Comparison of ENCODE assay signal across 7 mouse cellular contexts in the genomic region with DNA sequence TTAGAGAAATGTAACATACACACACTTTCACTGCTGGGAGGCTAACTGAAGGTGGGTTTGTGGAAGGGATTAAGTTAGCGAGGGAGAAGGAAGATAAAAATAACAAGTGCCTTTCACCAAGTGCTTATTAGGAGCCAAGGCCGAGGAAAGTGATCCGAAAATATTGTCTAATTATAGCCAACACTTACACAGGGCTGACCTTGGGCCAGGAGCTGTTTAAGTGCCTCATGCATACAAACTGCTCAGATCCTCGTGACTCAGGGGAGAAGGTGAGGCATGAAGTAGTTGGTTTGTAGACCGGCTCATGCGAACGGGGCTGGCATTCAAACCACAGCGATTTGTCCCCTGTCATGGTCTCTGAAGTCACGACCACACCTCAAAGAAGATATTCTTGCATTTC. TPM values are rescaled to one million over a fixed set of nuclear protein-coding genes. Genes with fewer than 3 reads are reported as not detected.
A peak's percentile ranks its signal among the peaks of the same experiment; 100 is the strongest.
DNase-seq lines count a peak whose midpoint lies in the region; ATAC-seq and TF ChIP-seq lines count a peak whose summit lies in the region.

No protein-coding gene starts in this region.

- peak overlapping the region; percentile 90 for H3K4me3 ChIP-seq in megakaryocyte, embryonic 14.5 days (replicated peaks)
- H3K4me3 ChIP-seq in forebrain, postnatal 0 days (ENCODE audit: low read depth, low read length) = peak overlapping the region; percentile 27; the same call in 1 of the 2 replicates
- 0 out of 2 replicates have a peak overlapping the region, but pooled peaks have one; percentile 13 for H3K4me3 ChIP-seq in intestine, postnatal 0 days (ENCODE audit: low read depth, low read length)

- DNase-seq in forebrain, postnatal 0 days = no peak
- DNase-seq in splenic B cell, adult 2 months (ENCODE audit: low read depth, low spot score) = peak; percentile 56
- no peak for DNase-seq in layer of hippocampus, adult 11-12 months (ENCODE audit: low spot score)
- no peak for DNase-seq in cerebellum, postnatal 14 days

- no peaks in the 10 kb centered on the region for H3K36me3 ChIP-seq in megakaryocyte, embryonic 14.5 days (replicated peaks; ENCODE audit: low read length)
- no peaks in the 10 kb centered on the region for H3K36me3 ChIP-seq in forebrain, postnatal 0 days (ENCODE audit: insufficient read depth)
- no peaks in the 10 kb centered on the region for H3K36me3 ChIP-seq in intestine, postnatal 0 days (ENCODE audit: control insufficient read depth, insufficient read depth)
- no peaks in the 10 kb centered on the region for H3K36me3 ChIP-seq in splenic B cell, adult 2 months (ENCODE audit: control insufficient read depth, insufficient read depth, low read length, poor library complexity, severe bottlenecking)

- no peak overlapping the region for H3K27ac ChIP-seq in forebrain, postnatal 0 days (ENCODE audit: low read depth, low read length)
- 0 out of 2 replicates have a peak overlapping the region, but pooled peaks have one; percentile 16 for H3K27ac ChIP-seq in intestine, postnatal 0 days (ENCODE audit: low read depth, low read length)

- peak overlapping the region; percentile 56 for H3K4me2 ChIP-seq in forebrain, postnatal 0 days (ENCODE audit: low read depth)
- H3K4me2 ChIP-seq in intestine, postnatal 0 days (replicated peaks; ENCODE audit: low read depth) = peak overlapping the region; percentile 61

- no peak for TF ChIP-seq CTCF in forebrain, postnatal 0 days (IDR thresholded peaks at IDR 0.05; ENCODE audit: low read depth)
- no peak for TF ChIP-seq CTCF in intestine, postnatal 0 days (IDR thresholded peaks at IDR 0.05; ENCODE audit: low read depth)

- H3K4me1 ChIP-seq in megakaryocyte, embryonic 14.5 days = peaks cover 72% of the 10 kb centered on the region
- H3K4me1 ChIP-seq in forebrain, postnatal 0 days (ENCODE audit: insufficient read depth) = peaks cover 4% of the 10 kb centered on the region; the same call in 1 of the 2 replicates
- H3K4me1 ChIP-seq in intestine, postnatal 0 days (replicated peaks; ENCODE audit: control insufficient read depth, insufficient read depth, low read length) = no peaks in the 10 kb centered on the region; the same call in 1 of the 2 replicates

- H3K9me3 ChIP-seq in megakaryocyte, embryonic 14.5 days = no peaks in the 10 kb centered on the region
- no peaks in the 10 kb centered on the region for H3K9me3 ChIP-seq in forebrain, postnatal 0 days (ENCODE audit: low read length)
- H3K9me3 ChIP-seq in intestine, postnatal 0 days (ENCODE audit: control insufficient read depth) = no peaks in the 10 kb centered on the region

- peak overlapping the region; percentile 41; the same call in 1 of the 2 replicates for H3K9ac ChIP-seq in forebrain, postnatal 0 days
- 0 out of 2 replicates have a peak overlapping the region, but pooled peaks have one; percentile 17 for H3K9ac ChIP-seq in intestine, postnatal 0 days (ENCODE audit: low read depth, low read length)

- peaks cover 17% of the 10 kb centered on the region for H3K27me3 ChIP-seq in megakaryocyte, embryonic 14.5 days (replicated peaks)
- H3K27me3 ChIP-seq in forebrain, postnatal 0 days (ENCODE audit: insufficient read depth, low read length) = no peaks in the 10 kb centered on the region; the same call in 1 of the 2 replicates
- no peaks in the 10 kb centered on the region for H3K27me3 ChIP-seq in intestine, postnatal 0 days (replicated peaks; ENCODE audit: control insufficient read depth, insufficient read depth, low read length)
- no peaks in the 10 kb centered on the region for H3K27me3 ChIP-seq in splenic B cell, adult 2 months (ENCODE audit: control insufficient read depth, insufficient read depth, low read length, poor library complexity, severe bottlenecking)

- WGBS in forebrain, postnatal 0 days = 56% methylated on average over 9 of the region's 9 CpGs
- WGBS in intestine, postnatal 0 days = 40% methylated on average over 9 of the region's 9 CpGs

- ATAC-seq in megakaryocyte, adult 5-6 weeks (ENCODE audit: poor library complexity, severe bottlenecking) = no peak
- ATAC-seq in forebrain, postnatal 0 days = no peak
- ATAC-seq in intestine, postnatal 0 days = no peak

RNA-seq across cellular contexts. Expression of a gene that starts 12.8 kb away (rescaled TPM):
- polyA plus RNA-seq in megakaryocyte, embryonic 14.5 days (2012; ENCODE audit: insufficient read depth, low replicate concordance) = 2.9 and 6.8 TPM in 2 replicates
- 42.1 and 45.0 TPM in 2 replicates for total RNA-seq in megakaryocyte, adult 5-6 weeks (2015)
- 37.0 TPM in 2 replicates for total RNA-seq in megakaryocyte, adult 5-6 weeks (2017)
- 8.9 and 9.6 TPM in 2 replicates for total RNA-seq in forebrain, postnatal 0 days (2014; rRNA removed)
- 8.5 and 9.0 TPM in 2 replicates for polyA plus RNA-seq in forebrain, postnatal 0 days (2015; fragmentation: Nextera tagmentation; extraction: Ambion mirVana)
- polyA plus RNA-seq in intestine, postnatal 0 days (2015; fragmentation: Nextera tagmentation; extraction: Ambion mirVana) = 5.9 and 10.0 TPM in 2 replicates

RNA-seq across cellular contexts. Expression of a gene that starts 17.2 kb away (rescaled TPM):
- 0.47 TPM in 1 of 2 replicates, not detected in the other for polyA plus RNA-seq in megakaryocyte, embryonic 14.5 days (2012; ENCODE audit: insufficient read depth, low replicate concordance)
- 0.16 and 0.30 TPM in 2 replicates for total RNA-seq in megakaryocyte, adult 5-6 weeks (2015)
- 0.29 and 0.85 TPM in 2 replicates for total RNA-seq in megakaryocyte, adult 5-6 weeks (2017)
- 8.8 and 11.1 TPM in 2 replicates for total RNA-seq in forebrain, postnatal 0 days (2014; rRNA removed)
- 3.3 and 3.4 TPM in 2 replicates for polyA plus RNA-seq in forebrain, postnatal 0 days (2015; fragmentation: Nextera tagmentation; extraction: Ambion mirVana)
- 1.7 and 2.0 TPM in 2 replicates for polyA plus RNA-seq in intestine, postnatal 0 days (2015; fragmentation: Nextera tagmentation; extraction: Ambion mirVana)

RNA-seq across cellular contexts. Expression of a gene that starts 42.8 kb away (rescaled TPM):
- 36.9 and 65.9 TPM in 2 replicates for polyA plus RNA-seq in megakaryocyte, embryonic 14.5 days (2012; ENCODE audit: insufficient read depth, low replicate concordance)
- total RNA-seq in megakaryocyte, adult 5-6 weeks (2015) = 8.2 and 12.1 TPM in 2 replicates
- 53.3 and 58.0 TPM in 2 replicates for total RNA-seq in megakaryocyte, adult 5-6 weeks (2017)
- total RNA-seq in forebrain, postnatal 0 days (2014; rRNA removed) = 56.3 and 60.0 TPM in 2 replicates
- polyA plus RNA-seq in forebrain, postnatal 0 days (2015; fragmentation: Nextera tagmentation; extraction: Ambion mirVana) = 81.3 and 94.4 TPM in 2 replicates
- 46.5 and 50.9 TPM in 2 replicates for polyA plus RNA-seq in intestine, postnatal 0 days (2015; fragmentation: Nextera tagmentation; extraction: Ambion mirVana)

RNA-seq across cellular contexts. Expression of a gene that starts 51.8 kb away (rescaled TPM):
- polyA plus RNA-seq in megakaryocyte, embryonic 14.5 days (2012; ENCODE audit: insufficient read depth, low replicate concordance) = 2.1 TPM in 1 of 2 replicates, not detected in the other
- total RNA-seq in megakaryocyte, adult 5-6 weeks (2015) = not detected in 2 replicates
- total RNA-seq in megakaryocyte, adult 5-6 weeks (2017) = not detected in 2 replicates
- total RNA-seq in forebrain, postnatal 0 days (2014; rRNA removed) = 0.54 and 1.00 TPM in 2 replicates
- 0.30 and 0.77 TPM in 2 replicates for polyA plus RNA-seq in forebrain, postnatal 0 days (2015; fragmentation: Nextera tagmentation; extraction: Ambion mirVana)
- polyA plus RNA-seq in intestine, postnatal 0 days (2015; fragmentation: Nextera tagmentation; extraction: Ambion mirVana) = 0.48 and 0.77 TPM in 2 replicates

Comparison
In these comparisons a context has a peak if more than half of its experiments do, and no peak if none do; other contexts are left out.
1. H3K4me3 ChIP-seq: peak in every context shown above with its lines; median percentile 90 in megakaryocyte, embryonic 14.5 days; 27 in forebrain, postnatal 0 days; 13 in intestine, postnatal 0 days.